Comparison of ENCODE assay signal across 20 mouse cellular contexts in the genomic region with DNA sequence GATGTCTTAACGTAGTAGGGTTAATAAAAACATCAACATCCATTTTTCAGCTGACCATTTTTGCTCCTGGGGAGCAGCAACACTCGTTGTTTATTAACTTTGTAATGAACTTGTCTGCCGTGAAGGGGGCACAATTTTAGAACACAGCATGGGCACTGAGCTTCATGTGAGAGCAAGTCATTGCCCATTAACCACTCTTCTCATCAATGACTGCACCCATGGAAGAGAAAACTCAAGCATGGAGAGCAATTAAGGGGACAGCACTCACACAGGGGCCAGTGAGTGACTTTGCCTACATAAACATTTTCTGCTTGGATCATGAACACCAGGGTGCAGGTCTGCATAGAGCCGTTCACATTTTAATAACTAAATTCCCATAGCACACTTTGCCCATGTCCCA.
"Had no signal": no experiment of that assay in that cellular context is flagged by ENCODE, and none has a peak within 500 bp of the region (broad histone marks: within the 10 kb centered on the region; RNA-seq: fewer than 3 reads in every experiment).

No protein-coding gene starts in this region.

- H3K9ac ChIP-seq: intestine, embryonic 15.5 days; limb, embryonic 13.5 days; liver, embryonic 12.5 days; liver, embryonic 15.5 days; lung, embryonic 15.5 days; midbrain, embryonic 12.5 days; stomach, embryonic 15.5 days had no signal

- H3K27ac ChIP-seq: intestine, embryonic 15.5 days; limb, embryonic 10.5 days; limb, embryonic 13.5 days; liver, embryonic 12.5 days; liver, embryonic 15.5 days; lung, embryonic 15.5 days; midbrain, embryonic 12.5 days; stomach, embryonic 15.5 days had no signal

- H3K4me1 ChIP-seq: intestine, embryonic 15.5 days; limb, embryonic 10.5 days; limb, embryonic 13.5 days; liver, embryonic 12.5 days; liver, embryonic 15.5 days; lung, embryonic 15.5 days; megakaryocyte, embryonic 14.5 days; midbrain, embryonic 12.5 days; stomach, embryonic 15.5 days had no signal

- H3K27me3 ChIP-seq: intestine, embryonic 15.5 days; limb, embryonic 13.5 days; liver, embryonic 12.5 days; liver, embryonic 15.5 days; lung, embryonic 15.5 days; megakaryocyte, embryonic 14.5 days; midbrain, embryonic 12.5 days; stomach, embryonic 15.5 days had no signal

- ATAC-seq: intestine, embryonic 15.5 days; liver, embryonic 12.5 days; midbrain, embryonic 16.5 days had no signal

- H3K4me2 ChIP-seq: intestine, embryonic 15.5 days; limb, embryonic 13.5 days; liver, embryonic 12.5 days; liver, embryonic 15.5 days; lung, embryonic 15.5 days; midbrain, embryonic 12.5 days; stomach, embryonic 15.5 days had no signal

- DNase-seq: kidney, adult 11 months; kidney, postnatal 14 days; layer of hippocampus, adult 9-11 months; liver; lung, adult 18-20 months; lung, postnatal 10 days; lung, postnatal 36 days; right cerebral cortex, postnatal 25 days; spleen, adult 18-20 months; thymus, postnatal 36 days had no signal

- H3K4me3 ChIP-seq: intestine, embryonic 15.5 days; limb, embryonic 10.5 days; limb, embryonic 13.5 days; liver, embryonic 12.5 days; liver, embryonic 15.5 days; lung, embryonic 15.5 days; megakaryocyte, embryonic 14.5 days; midbrain, embryonic 12.5 days; stomach, embryonic 15.5 days had no signal

- H3K9me3 ChIP-seq: intestine, embryonic 15.5 days; limb, embryonic 10.5 days; limb, embryonic 13.5 days; liver, embryonic 12.5 days; liver, embryonic 15.5 days; lung, embryonic 15.5 days; megakaryocyte, embryonic 14.5 days; midbrain, embryonic 12.5 days; stomach, embryonic 15.5 days had no signal

- H3K36me3 ChIP-seq: intestine, embryonic 15.5 days; limb, embryonic 10.5 days; limb, embryonic 13.5 days; liver, embryonic 12.5 days; liver, embryonic 15.5 days; lung, embryonic 15.5 days; midbrain, embryonic 12.5 days; stomach, embryonic 15.5 days had no signal
